Mouse (Mus musculus): Measurements from ENCODE around the gene Hoxd12.

- TF ChIP-seq GATA1 (IDR thresholded peaks at IDR 0.05; ENCODE audit: borderline replicate concordance, low read length) = no peak
- no peak for TF ChIP-seq CTCF (IDR thresholded peaks at IDR 0.05; ENCODE audit: low read depth, low read length)
- no peak for TF ChIP-seq POLR2AphosphoS5 (IDR thresholded peaks at IDR 0.05; ENCODE audit: insufficient replicate concordance, low read depth, low read length)
- no peak for TF ChIP-seq TAL1 (conservative IDR thresholded peaks at IDR 0.05; ENCODE audit: low read depth, low read length)
These were observed 18.2 kb upstream of the Hoxd12 start for GRCm38 (mm10) chr2:74656632-74657021.
